Mouse (Mus musculus) thymus, postnatal 10 days (tissue): ENCODE data around the gene Tgfbi.

Source experiments
- DNase-seq, 2 experiments: peaks; one replicate each; pipeline ENCODE4 v3.0.0; 2021; ENCODE audit warnings: low spot score in 2 of 2

Tgfbi gene

GRCm38 (mm10) chr13:56683306-56683705, 74.0 kb downstream of the Tgfbi start:
- DNase-seq: no peak
